Mouse (Mus musculus) G1E (cell line): ENCODE measurements around the gene Gm4778.

Source experiments
- CTCF ChIP-seq: IDR thresholded peaks from 2 replicates; pipeline ENCODE4 v1.5.1; 2012; ENCODE audit warnings: low read depth, low read length, inconsistent platforms, mixed read lengths
- GATA1 ChIP-seq: IDR thresholded peaks from 2 replicates; pipeline ENCODE4 v1.6.1; 2012; ENCODE audit warnings: borderline replicate concordance, low read length, inconsistent platforms, mixed read lengths
- TAL1 ChIP-seq: conservative IDR thresholded peaks from 2 replicates; pipeline ENCODE4 v1.6.1; 2012; ENCODE audit warnings: low read depth, low read length, inconsistent platforms, mixed read lengths

GRCm38 (mm10) chr3:94305457-94305856 lies 41.6 kb downstream of the Gm4778 start:
- TF ChIP-seq CTCF = no peak
- TF ChIP-seq GATA1 = no peak
- TF ChIP-seq TAL1 = no peak
